Mouse (Mus musculus) MEL (cell line): ENCODE data around the gene Sema6d. TPM values are rescaled to one million over a fixed set of nuclear protein-coding genes. Genes with fewer than 3 reads are reported as not detected.

Experiments used
- DNase-seq: peaks from one replicate; pipeline ENCODE4 v3.0.0; 2011; ENCODE audit warnings: low read depth, low spot score
- H3K27ac ChIP-seq: 2 replicates; pipeline ENCODE4 v1.5.1; 2012; ENCODE audit warnings: low read depth, mild to moderate bottlenecking, control low read depth, low read length, moderate library complexity; ENCODE audit not compliant: control insufficient read depth
- H3K27me3 ChIP-seq, 2 experiments: fragments of 150-350 bp in 1 of 2; sonication (generic) in 1 of 2; 2 replicates each; pipeline ENCODE4 v1.6.1; 2012; ENCODE audit warnings: low read length in 2 of 2, mild to moderate bottlenecking in 2 of 2, improper control_type of control experiment in 1 of 2, moderate library complexity in 1 of 2; ENCODE audit not compliant: insufficient read depth in 2 of 2, control insufficient read depth in 1 of 2
- H3K36me3 ChIP-seq, 2 experiments: 2 replicates each; pipeline ENCODE4 v1.6.1; 2012 to 2014; ENCODE audit warnings: low read length in 2 of 2, improper control_type of control experiment in 1 of 2, inconsistent platforms in 1 of 2, mild to moderate bottlenecking in 1 of 2; ENCODE audit not compliant: insufficient read depth in 2 of 2, control insufficient read depth in 1 of 2
- H3K4me1 ChIP-seq, 2 experiments: fragments of 150-350 bp in 1 of 2; sonication (generic) in 1 of 2; 2 replicates each; pipeline ENCODE4 v1.6.1; 2012; ENCODE audit warnings: low read length in 2 of 2, improper control_type of control experiment in 1 of 2, mild to moderate bottlenecking in 1 of 2; ENCODE audit not compliant: insufficient read depth in 2 of 2, control insufficient read depth in 1 of 2
- H3K4me3 ChIP-seq, 2 experiments: fragments of 150-350 bp in 1 of 2; sonication (generic) in 1 of 2; 2 replicates each; pipeline ENCODE4 v1.5.1; 2012; ENCODE audit warnings: low read depth in 2 of 2, low read length in 2 of 2, mild to moderate bottlenecking in 2 of 2, moderate library complexity in 2 of 2, control low read depth in 1 of 2, improper control_type of control experiment in 1 of 2; ENCODE audit not compliant: control insufficient read depth in 1 of 2, insufficient read depth in 1 of 2
- H3K79me2 ChIP-seq: 2 replicates; pipeline ENCODE4 v1.6.1; 2012; ENCODE audit warnings: mild to moderate bottlenecking, low read length, moderate library complexity; ENCODE audit not compliant: control insufficient read depth, poor library complexity, insufficient read depth
- H3K9ac ChIP-seq: 2 replicates; pipeline ENCODE4 v1.6.1; 2012; ENCODE audit warnings: low read depth, mild to moderate bottlenecking, control low read depth, low read length, moderate library complexity; ENCODE audit not compliant: control insufficient read depth, poor library complexity, severe bottlenecking
- H3K9me3 ChIP-seq: fragments of 150-350 bp; sonication (generic); replicated peaks from 2 replicates; pipeline ENCODE4 v1.6.1; 2012; ENCODE audit warnings: mild to moderate bottlenecking, low read length, improper control_type of control experiment, moderate library complexity; ENCODE audit not compliant: insufficient read depth
- CHD1 ChIP-seq: IDR thresholded peaks from 2 replicates; pipeline ENCODE4 v1.6.1; 2012; ENCODE audit warnings: low read depth, mild to moderate bottlenecking, inconsistent platforms, low read length, improper control_type of control experiment
- CTCF ChIP-seq, 3 experiments: IDR thresholded peaks in 2 of 3; conservative IDR thresholded peaks in 1 of 3; 2 replicates each; pipeline ENCODE4 v1.5.1; 2011 to 2012; ENCODE audit warnings: low read length in 3 of 3, low read depth in 2 of 3, mild to moderate bottlenecking in 2 of 3, improper control_type of control experiment in 1 of 3, inconsistent platforms in 1 of 3, mixed read lengths in 1 of 3, moderate library complexity in 1 of 3; ENCODE audit not compliant: control insufficient read depth in 1 of 3, insufficient read depth in 1 of 3, poor library complexity in 1 of 3, severe bottlenecking in 1 of 3
- E2F4 ChIP-seq: IDR thresholded peaks from 2 replicates; pipeline ENCODE4 v1.6.1; 2011; ENCODE audit warnings: low read depth, low read length, improper control_type of control experiment, borderline replicate concordance
- EP300 ChIP-seq, 2 experiments: IDR thresholded peaks; 2 replicates each; pipeline ENCODE4 v1.6.1; 2011; ENCODE audit warnings: improper control_type of control experiment in 2 of 2, low read length in 2 of 2, low read depth in 1 of 2, mild to moderate bottlenecking in 1 of 2
- KAT2A ChIP-seq: conservative IDR thresholded peaks from 2 replicates; pipeline ENCODE4 v1.6.1; 2012; ENCODE audit warnings: low read depth, low read length, improper control_type of control experiment, inconsistent platforms
- MAFK ChIP-seq: IDR thresholded peaks from 2 replicates; pipeline ENCODE4 v1.6.1; 2011; ENCODE audit warnings: low read depth, mild to moderate bottlenecking, low read length, improper control_type of control experiment, borderline replicate concordance
- MAX ChIP-seq: IDR thresholded peaks from 2 replicates; pipeline ENCODE4 v1.6.1; 2011; ENCODE audit warnings: low read length, improper control_type of control experiment
- MYB ChIP-seq: IDR thresholded peaks from 2 replicates; pipeline ENCODE4 v1.6.1; 2011; ENCODE audit warnings: mild to moderate bottlenecking, low read depth, low read length, improper control_type of control experiment
- NRF1 ChIP-seq: IDR thresholded peaks from 2 replicates; pipeline ENCODE4 v1.6.1; 2014; ENCODE audit warnings: low read depth, mild to moderate bottlenecking, inconsistent platforms, low read length, improper control_type of control experiment, moderate library complexity; ENCODE audit not compliant: poor library complexity, insufficient read depth, severe bottlenecking
- POLR2A ChIP-seq, 2 experiments: IDR thresholded peaks; 2 replicates each; pipeline ENCODE4 v1.6.1; 2011 to 2012; ENCODE audit warnings: low read length in 2 of 2, mild to moderate bottlenecking in 2 of 2, control low read depth in 1 of 2, improper control_type of control experiment in 1 of 2, low read depth in 1 of 2, moderate library complexity in 1 of 2; ENCODE audit not compliant: control insufficient read depth in 1 of 2, insufficient read depth in 1 of 2, poor library complexity in 1 of 2
- TAL1 ChIP-seq: IDR thresholded peaks from 2 replicates; pipeline ENCODE4 v1.6.1; 2012; ENCODE audit warnings: mild to moderate bottlenecking, inconsistent platforms, low read length, moderate library complexity, mixed read lengths
- TBP ChIP-seq: IDR thresholded peaks from 2 replicates; pipeline ENCODE4 v1.8.0; 2011; ENCODE audit warnings: low read depth, low read length, improper control_type of control experiment
- TCF12 ChIP-seq: IDR thresholded peaks from 2 replicates; pipeline ENCODE4 v1.6.1; 2014; ENCODE audit warnings: low read depth, mild to moderate bottlenecking, inconsistent platforms, low read length, improper control_type of control experiment, moderate library complexity
- USF2 ChIP-seq, 2 experiments: IDR thresholded peaks; 2 replicates each; pipeline ENCODE4 v1.6.1; 2011 to 2012; ENCODE audit warnings: improper control_type of control experiment in 2 of 2, low read length in 2 of 2, borderline replicate concordance in 1 of 2, inconsistent platforms in 1 of 2, low read depth in 1 of 2, mild to moderate bottlenecking in 1 of 2; ENCODE audit not compliant: insufficient read depth in 1 of 2
- ZKSCAN1 ChIP-seq: IDR thresholded peaks from 2 replicates; pipeline ENCODE4 v1.6.1; 2012; ENCODE audit warnings: low read depth, mild to moderate bottlenecking, inconsistent platforms, low read length, improper control_type of control experiment, moderate library complexity
- ZMIZ1 ChIP-seq: IDR thresholded peaks from 2 replicates; pipeline ENCODE4 v1.6.1; 2012; ENCODE audit warnings: low read depth, mild to moderate bottlenecking, inconsistent platforms, low read length, improper control_type of control experiment, moderate library complexity
- ZNF384 ChIP-seq: IDR thresholded peaks from 2 replicates; pipeline ENCODE4 v1.6.1; 2012; ENCODE audit warnings: low read depth, mild to moderate bottlenecking, inconsistent platforms, low read length, improper control_type of control experiment
- polyA plus RNA-seq, 2 experiments: library from polyadenylated mRNA; stranded (reverse) in 1 of 2; unstranded in 1 of 2; fragments of >175 nt in 1 of 2; fragments of >200 nt in 1 of 2; gene quantifications; 2 replicates each; pipeline versions ENCODE4 v1.2.1 to v1.2.4; 2012; ENCODE audit warnings: low replicate concordance in 2 of 2, low read depth in 1 of 2; ENCODE audit not compliant: insufficient read length in 2 of 2, insufficient read depth in 1 of 2, missing spikeins in 1 of 2
- total RNA-seq: library from RNA; depleted of rRNA; stranded (reverse); fragments of 300-350 nt; gene quantifications from 2 replicates; pipeline ENCODE4 v1.2.3, GENCODE M21; 2012

The Sema6d gene
- total and polyA plus RNA-seq, 3 experiments, result not detected

DNA sequence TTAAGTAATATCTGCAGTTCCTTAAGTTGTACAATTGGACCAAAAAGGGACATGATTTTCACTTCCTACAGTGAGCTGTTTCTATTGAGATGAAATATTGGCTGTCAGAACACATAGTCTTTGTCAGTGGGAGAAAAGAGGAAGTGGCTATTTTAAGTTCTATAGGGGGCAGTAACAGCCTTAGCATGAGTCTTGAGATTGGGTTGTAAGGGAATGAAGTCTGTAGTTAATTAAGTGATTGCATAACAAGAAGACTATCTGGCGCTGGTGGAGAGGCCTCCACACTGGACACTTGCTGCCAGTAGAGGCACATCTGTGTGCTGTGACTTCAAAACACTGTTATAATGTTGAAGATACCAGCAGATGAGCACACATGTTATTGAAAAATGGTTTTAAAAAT lies 209.1 kb downstream of the Sema6d start:
- Histone ChIP-seq H3K4me3 (no peak overlapping the region), H3K27me3 (no peaks in the 10 kb centered on the region), H3K9me3 (no peaks in the 10 kb centered on the region)
- TF ChIP-seq MAX (no peak), ZKSCAN1 (no peak), MYB (no peak), CTCF (IDR thresholded peaks at IDR 0.05 in 2 of 3, conservative IDR thresholded peaks at IDR 0.05 in 1 of 3; ENCODE audit: control insufficient read depth in 1 of 3, insufficient read depth in 1 of 3, low read depth in 2 of 3, low read length in 3 of 3, poor library complexity in 1 of 3, severe bottlenecking in 1 of 3) (no peak), KAT2A (no peak), TAL1 (no peak), TBP (no peak), USF2 (IDR thresholded peaks at IDR 0.05; ENCODE audit: borderline replicate concordance in 1 of 2, insufficient read depth in 1 of 2, low read depth in 1 of 2, low read length in 2 of 2) (no peak), EP300 (IDR thresholded peaks at IDR 0.05; ENCODE audit: low read depth in 1 of 2, low read length in 2 of 2) (no peak), E2F4 (no peak), NRF1 (no peak), CHD1 (no peak), TCF12 (no peak), ZMIZ1 (no peak), ZNF384 (no peak), MAFK (no peak)
- TF ChIP-seq, all 39 proteins: peak for 0
- H3K27ac ChIP-seq, result no peak overlapping the region
- no peaks in the 10 kb centered on the region for H3K79me2 ChIP-seq
- H3K36me3 ChIP-seq, result no peaks in the 10 kb centered on the region
- DNase-seq, result peak; percentile 3
- no peaks in the 10 kb centered on the region for H3K4me1 ChIP-seq
- H3K9ac ChIP-seq, result no peak overlapping the region

- Histone ChIP-seq H3K9me3 (no peaks in the 10 kb centered on the region), H3K27ac (no peak overlapping the region), H3K79me2 (no peaks in the 10 kb centered on the region), H3K4me1 (no peaks in the 10 kb centered on the region), H3K27me3 (no peaks in the 10 kb centered on the region), H3K9ac (no peak overlapping the region), H3K4me3 (no peak overlapping the region), H3K36me3 (no peaks in the 10 kb centered on the region)
- TF ChIP-seq POLR2A (IDR thresholded peaks at IDR 0.05; ENCODE audit: control insufficient read depth in 1 of 2, insufficient read depth in 1 of 2, low read depth in 1 of 2, low read length in 2 of 2, poor library complexity in 1 of 2), result no peak
- no peak for DNase-seq
These were observed 218.8 kb downstream of the Sema6d start for GRCm38 (mm10) chr2:124308605-124309004.
